Mouse (Mus musculus) embryo, embryonic 10 days (tissue): ENCODE data around the gene Ccdc142.

ENCODE experiments used
- DNase-seq: peaks from one replicate; pipeline ENCODE4 v3.0.0-alpha.2; 2015; ENCODE audit warnings: low spot score

Gene Ccdc142

DNA sequence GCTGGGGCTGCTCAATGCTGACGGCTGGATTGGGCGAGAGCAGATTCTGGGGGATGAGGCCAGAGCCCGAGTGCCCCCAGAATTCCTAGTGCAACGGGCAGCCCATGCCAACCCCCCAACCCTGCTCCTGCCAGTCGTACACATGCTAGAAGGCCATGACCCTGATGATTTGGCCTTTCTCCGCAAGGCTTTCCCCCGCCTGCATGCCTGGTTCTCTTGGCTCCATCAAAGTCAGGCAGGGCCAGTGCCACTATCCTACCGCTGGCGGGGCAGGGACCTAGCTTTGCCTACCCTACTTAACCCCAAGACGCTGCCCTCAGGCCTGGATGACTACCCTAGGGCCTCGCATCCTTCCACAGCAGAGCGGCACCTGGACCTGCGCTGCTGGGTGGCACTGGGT is 16.2 kb downstream of the Ccdc142 start:
- no peak for DNase-seq

GRCm38 (mm10) chr6:83118369-83118768 is 17.0 kb downstream of the Ccdc142 start:
- no peak for DNase-seq

DNA sequence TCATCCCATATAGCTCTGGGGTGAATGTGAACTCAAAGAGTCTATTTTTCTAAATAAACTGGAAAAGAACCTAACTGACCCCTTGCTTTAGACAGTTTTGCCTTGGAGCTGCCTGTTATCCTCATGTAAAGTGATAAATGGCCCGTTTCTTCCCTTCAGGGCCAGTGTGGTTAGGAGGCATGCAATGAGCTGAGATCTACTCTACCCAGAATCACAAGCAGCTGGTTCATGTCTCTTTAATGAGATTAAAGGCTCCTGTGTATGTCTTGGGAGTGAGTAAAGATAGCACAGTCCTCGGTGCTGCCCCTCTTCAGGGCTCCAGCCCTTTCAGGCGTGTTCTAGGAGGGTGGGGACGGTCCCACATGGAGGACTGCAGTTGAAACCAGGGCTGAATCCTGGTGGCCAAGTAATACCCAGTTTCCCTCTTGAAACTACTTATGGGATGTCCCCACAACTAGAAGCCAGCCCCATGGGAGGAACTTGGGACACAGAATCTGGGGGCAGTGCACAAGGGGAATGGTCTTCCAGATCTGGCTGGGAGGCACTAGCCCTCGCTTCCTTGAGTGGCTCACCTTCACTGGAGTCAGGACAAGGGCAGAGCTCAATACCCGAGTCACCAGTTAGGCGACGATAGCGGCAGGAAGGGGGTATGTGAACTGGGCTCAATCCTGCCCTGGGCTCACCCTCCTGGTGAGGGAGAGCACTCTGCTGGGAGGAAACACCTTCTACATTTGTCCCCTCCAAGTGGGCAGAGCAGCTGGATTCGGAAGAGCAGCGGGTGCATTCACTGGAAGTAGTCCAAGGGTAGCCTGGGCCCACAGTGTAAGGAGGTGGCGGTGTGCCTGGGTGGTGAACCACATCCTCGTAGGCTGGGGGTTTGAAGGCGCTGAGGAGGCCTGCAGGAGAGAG is 17.7 kb downstream of the Ccdc142 start:
- DNase-seq = no peak

GRCm38 (mm10) chr6:83119734-83120051 is 18.3 kb downstream of the Ccdc142 start:
- DNase-seq = no peak

DNA sequence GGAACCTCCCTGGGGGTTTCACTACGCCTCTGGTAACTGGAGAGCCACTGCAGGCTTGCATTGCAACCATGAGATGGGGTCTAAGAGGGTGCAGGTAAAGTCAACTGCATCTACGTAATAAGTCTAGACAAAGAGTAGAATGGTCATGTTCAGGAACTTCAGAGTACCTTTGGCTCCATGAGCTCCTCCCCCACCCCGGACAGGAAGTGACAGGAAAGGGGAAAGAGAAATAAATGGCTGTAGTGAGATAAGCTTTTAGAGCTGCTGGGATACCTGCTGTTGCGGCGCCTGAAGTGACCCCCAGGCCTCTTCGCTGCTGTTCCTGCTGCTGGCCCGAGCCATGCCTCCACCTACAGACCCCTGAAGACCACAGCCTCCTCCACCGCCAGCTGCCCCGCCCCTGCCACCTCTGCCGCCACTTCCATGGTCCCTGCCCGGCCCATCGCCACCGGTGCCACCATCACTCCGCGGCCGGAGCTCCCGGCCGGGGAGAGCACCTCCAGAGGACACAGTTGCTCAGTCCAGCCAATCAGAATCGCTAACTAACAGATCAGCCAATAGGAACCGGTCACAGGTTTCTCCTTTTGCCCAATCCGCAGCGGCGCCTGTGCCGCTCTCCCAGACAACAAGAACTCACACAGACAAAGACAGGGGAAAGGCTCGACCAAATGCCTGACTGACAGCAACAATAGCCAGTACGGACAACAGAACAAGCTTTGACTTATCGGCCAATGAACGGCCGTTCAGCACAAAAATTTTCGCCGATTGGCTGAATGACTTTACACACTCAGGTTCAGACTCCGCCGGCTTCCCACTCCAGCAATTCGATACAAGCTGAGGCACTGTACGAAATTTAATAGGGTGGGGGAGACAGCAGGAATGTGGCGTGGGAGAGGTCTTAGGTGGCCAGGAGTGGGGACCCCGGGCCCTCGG is 19.8 kb downstream of the Ccdc142 start, which contains the start of gene Wbp1:
TSS of gene Wbp1 (minus strand) at position 630 of the 933 bp plus-strand sequence.
- DNase-seq = peak; percentile 97

- DNase-seq = peak; percentile 51
Observed at GRCm38 (mm10) chr6:83121863-83122710, 20.7 kb downstream of the Ccdc142 start.

DNA sequence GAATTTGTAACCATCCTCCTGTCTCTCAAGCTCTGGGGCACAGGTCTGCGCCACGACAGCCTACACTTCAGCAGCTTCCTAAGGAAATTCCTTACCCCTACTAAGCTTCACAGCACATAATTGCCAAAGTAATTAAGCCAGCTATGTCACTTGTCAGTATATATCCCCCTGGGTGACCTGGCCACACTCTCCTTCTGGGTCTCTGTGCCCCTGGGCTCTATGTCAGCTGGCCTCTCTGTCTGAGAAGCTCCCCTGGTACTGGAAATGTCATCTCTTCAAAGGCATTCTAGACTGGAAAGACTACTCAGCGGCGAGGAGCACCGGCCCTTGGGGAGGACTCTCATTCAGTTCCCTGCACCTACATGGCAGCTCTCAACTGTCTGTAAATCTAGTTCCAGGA is 21.6 kb downstream of the Ccdc142 start:
- DNase-seq = no peak

- DNase-seq = peak; percentile 92
Observed at GRCm38 (mm10) chr6:83124851-83125312, 23.5 kb downstream of the Ccdc142 start.

DNA sequence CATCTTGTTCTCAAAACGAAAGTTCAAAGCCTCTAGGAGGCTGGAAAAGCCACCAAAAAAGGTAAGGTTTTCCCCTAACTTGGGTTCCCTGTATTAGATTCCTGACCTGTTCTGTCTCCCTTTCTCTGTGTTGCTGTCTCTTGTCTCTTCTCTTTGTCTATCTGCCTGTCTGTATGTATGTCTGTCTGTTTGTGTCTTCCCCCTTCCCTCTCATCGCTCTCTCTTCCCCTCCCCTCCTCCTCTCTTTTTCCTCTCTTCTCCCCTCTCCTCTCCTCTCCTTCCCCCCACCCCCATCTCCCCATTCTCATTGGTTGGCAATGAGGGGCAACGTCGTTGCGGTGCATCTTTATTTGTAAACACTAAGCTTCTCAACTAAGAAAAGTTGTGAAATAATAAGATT is 23.9 kb downstream of the Ccdc142 start, which contains the start of gene Ino80b:
TSS of gene Ino80b (minus strand) at position 101 of the 400 bp plus-strand sequence.
- no peak for DNase-seq

GRCm38 (mm10) chr6:83127419-83127818 is 26.0 kb downstream of the Ccdc142 start:
- no peak for DNase-seq

DNA sequence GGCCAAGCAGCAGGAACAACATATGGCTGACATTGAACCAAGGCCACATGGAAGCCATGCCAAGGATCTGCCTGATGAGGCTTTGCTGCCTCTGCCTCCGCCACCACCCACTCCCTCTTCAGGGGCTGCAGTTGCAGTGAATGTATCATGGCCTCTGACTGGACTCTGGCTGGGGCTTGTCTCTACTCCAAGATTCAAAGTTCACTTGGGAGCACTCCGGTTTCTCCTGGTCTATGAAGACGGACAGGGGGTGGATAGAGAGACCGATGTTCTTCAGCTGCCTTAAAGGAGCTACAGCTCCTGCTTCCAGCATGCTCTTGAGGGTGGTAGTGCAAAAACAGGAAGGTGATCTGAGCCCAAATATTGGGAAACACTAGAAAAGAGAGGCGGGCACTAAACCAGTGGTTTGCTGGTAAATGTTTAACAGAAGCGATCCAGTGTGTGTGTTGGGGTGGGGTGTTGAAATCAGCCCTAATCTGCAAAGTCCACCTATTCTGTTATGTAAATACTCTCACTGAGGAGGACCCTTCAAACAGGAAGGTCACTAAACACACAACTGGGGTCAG is 30.2 kb downstream of the Ccdc142 start:
- DNase-seq = no peak

DNA sequence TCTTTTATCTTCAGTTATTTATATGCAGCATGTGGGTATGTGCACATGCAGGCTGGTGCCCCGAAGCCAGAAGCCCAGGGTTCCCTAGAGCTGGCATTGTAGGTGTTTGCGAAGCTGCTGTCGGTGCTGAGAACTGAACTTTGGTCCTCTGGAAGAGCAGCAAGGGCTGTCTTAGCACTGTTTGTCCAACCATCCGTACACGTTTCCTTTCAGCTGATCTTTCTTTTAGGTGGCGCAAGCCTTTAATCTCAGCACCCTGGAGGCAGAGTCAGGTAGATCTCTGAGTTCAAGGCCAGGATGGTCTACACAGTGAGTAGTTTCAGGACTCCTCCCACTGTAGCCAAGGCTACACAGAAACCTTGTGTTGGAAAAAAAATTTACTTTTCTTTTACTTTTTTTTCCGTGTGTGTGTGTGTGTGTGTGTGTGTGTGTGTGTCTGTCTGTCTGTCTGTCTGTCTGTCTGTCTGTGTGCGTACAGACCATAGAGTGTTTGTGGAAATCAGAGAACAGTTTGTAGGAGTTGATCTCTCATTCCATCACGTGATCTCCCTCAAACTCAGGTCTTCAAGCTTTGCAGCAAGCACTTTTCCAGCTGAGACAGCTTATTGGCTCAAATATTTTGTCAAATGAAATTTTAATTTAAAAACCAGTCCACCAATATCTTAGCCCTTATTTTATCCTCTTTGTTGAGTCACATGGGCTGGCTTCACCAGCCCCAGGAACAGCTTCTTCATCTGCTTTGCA is 30.9 kb downstream of the Ccdc142 start:
- DNase-seq = no peak

DNA sequence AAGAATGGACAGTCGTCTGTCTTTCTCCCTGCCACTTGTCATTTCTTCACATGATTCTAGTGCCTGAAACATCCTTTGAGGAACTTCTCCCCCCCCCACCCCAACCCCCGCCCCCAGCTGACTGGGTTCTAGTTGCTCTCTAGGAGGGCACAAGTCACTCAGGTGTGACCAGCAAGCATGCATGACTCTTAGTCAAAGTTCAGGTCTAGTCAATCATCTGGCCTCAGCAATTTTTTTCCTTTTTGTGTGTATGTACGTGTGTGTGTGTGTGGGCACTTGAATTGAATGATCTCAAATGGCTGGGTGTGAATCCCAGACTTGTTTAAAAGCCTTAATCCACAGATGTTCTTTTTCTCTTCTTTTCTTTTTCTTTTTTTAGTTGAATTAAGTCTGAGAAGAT is 32.8 kb downstream of the Ccdc142 start:
- DNase-seq = no peak

- DNase-seq = no peak
Observed at GRCm38 (mm10) chr6:83134951-83135513, 33.6 kb downstream of the Ccdc142 start, which contains the start of gene Rtkn. TSS of gene Rtkn (plus strand) at chr6:83135463.

GRCm38 (mm10) chr6:83135571-83136161 is 34.3 kb downstream of the Ccdc142 start:
- peak; percentile 42 for DNase-seq

DNA sequence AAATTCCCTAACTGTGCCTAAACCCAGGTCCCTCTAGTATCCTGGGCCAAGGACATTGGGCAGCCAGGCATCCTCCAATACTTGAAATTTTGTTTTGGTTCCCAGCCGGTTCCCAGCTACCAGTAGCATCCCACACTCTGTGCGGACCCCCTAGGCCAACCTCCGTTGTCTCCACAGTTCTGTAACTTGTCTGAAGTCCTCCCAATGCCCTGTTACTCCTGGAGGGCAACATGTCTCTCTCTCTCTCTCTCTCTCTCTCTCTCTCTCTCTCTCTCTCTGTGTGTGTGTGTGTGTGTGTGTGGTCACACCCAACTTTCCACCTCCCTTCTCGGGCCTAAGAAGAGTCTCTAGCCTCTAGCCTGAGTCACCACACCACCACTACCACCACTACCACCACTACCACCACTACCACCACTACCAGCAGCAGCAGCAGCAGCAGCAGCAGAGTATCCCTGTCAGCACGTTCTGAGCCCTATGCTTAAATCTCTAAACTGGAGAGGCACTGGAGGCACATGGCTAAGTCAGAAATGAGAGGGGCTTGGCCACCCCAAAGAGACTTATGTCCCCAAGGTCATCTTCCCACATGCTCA is 35.0 kb downstream of the Ccdc142 start:
- DNase-seq = no peak

DNA sequence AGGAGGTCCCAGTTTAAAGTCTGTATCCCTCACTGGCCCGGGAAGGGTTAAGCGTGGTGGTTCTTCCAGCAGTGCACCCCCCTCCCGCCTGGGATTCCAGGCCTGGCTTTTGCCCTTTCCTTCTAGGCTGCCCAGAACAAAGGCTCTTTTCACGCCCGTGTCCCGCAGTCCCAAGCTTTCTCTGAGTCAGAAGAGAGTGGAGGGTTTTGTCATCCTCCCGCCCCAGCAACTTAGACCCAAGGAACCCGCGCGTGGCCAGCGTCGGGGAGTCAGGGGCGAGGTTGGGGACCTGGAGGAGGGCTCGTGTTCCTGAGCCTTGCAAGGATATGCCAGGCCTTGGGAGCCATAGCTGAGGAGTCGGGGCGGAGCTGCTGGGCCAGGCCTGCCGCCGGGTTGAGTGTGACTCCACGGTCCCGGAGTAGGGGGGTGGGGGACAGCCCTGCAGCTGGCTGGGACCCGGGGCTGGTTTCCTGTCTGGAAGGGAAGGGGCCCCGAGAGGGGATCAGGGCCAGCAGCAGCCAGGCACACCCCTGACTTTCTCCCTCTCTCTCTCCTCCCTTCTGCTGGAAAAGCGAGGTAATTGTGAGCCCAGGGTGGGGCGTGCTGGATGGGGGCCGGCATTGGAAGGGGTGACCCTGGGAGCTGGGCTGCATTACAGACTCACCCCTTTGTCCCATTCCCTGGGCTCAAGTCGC is 35.6 kb downstream of the Ccdc142 start:
- DNase-seq = peak; percentile 91

DNA sequence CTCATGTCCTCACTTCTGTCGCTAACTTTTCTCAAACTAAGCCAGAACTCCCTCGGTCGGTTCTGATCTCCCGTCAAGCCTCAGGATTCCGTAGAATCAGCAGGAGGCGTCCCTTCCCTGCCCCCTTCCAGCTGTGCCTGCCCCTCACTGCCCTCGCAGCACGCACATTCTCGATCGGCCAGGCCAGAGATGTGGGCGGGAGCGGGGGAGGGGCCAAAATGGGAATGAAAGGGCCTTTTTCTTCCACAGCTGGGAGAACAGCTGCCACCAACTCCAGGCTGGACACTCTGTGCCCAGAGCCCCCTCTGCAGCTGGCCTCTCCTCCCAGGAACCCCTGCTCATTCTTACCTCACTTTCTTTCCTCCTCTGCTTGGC is 36.2 kb downstream of the Ccdc142 start:
- peak; percentile 93 for DNase-seq

DNA sequence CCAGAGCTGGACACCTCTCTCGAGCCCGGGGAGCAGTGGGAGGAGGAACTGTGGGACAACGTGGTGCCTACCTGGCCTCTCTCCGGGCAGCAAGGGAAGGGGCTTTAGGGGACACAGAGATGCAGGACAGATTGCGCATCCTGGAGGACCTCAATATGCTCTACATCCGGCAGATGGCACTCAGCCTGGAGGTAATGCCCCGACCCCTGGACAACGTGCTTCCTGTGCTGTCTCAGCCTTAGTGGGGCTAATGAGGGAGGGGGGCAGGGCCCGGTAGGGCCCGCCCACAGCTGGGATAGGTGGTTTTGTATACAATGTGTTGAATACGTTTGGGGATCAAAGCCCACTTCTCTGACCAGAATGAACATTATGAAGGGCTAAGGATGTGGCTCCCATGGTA is 36.7 kb downstream of the Ccdc142 start:
- peak; percentile 84 for DNase-seq
